Mouse (Mus musculus): ENCODE data around the gene Mrps5. TPM values are rescaled to one million over a fixed set of nuclear protein-coding genes. Genes with fewer than 3 reads are reported as not detected.

Gene Mrps5
- polyA plus RNA-seq, 1 experiment from 2014 or later: 155 TPM

- no peak overlapping the region for H3K27ac ChIP-seq (ENCODE audit: low read depth)
- no peak for DNase-seq (ENCODE audit: low spot score)
- no peak overlapping the region for H3K4me3 ChIP-seq (ENCODE audit: low read depth, low read length)
- H3K36me3 ChIP-seq (ENCODE audit: control insufficient read depth, insufficient read depth, low read length): no peaks in the 10 kb centered on the region
- 43% methylated on average over 5 of the region's 5 CpGs for WGBS
- H3K27me3 ChIP-seq (replicated peaks; ENCODE audit: control insufficient read depth, insufficient read depth, low read length): no peaks in the 10 kb centered on the region
- H3K9me3 ChIP-seq (ENCODE audit: control insufficient read depth, low read length): no peaks in the 10 kb centered on the region
- no peak overlapping the region for H3K4me2 ChIP-seq (ENCODE audit: low read length)
- H3K4me1 ChIP-seq (replicated peaks; ENCODE audit: control insufficient read depth, insufficient read depth, low read length): no peaks in the 10 kb centered on the region
- ATAC-seq (replicated peaks; ENCODE audit: low FRiP score, low TSS enrichment, low read depth): no peak
- no peak overlapping the region for H3K9ac ChIP-seq (ENCODE audit: low read length)
These were observed 35.9 kb upstream of the Mrps5 start for GRCm38 (mm10) chr2:127551078-127551477.

- Histone ChIP-seq H3K36me3 (ENCODE audit: control insufficient read depth, insufficient read depth, low read length) (no peaks in the 10 kb centered on the region), H3K4me2 (ENCODE audit: low read length) (peak overlapping the region; percentile 33), H3K9ac (ENCODE audit: low read length) (no peak overlapping the region), H3K4me1 (replicated peaks; ENCODE audit: control insufficient read depth, insufficient read depth, low read length) (no peaks in the 10 kb centered on the region), H3K27ac (ENCODE audit: low read depth) (no peak overlapping the region), H3K9me3 (ENCODE audit: control insufficient read depth, low read length) (no peaks in the 10 kb centered on the region), H3K4me3 (ENCODE audit: low read depth, low read length) (0 out of 2 replicates have a peak overlapping the region, but pooled peaks have one; percentile 3), H3K27me3 (replicated peaks; ENCODE audit: control insufficient read depth, insufficient read depth, low read length) (no peaks in the 10 kb centered on the region; the same call in 1 of the 2 replicates)
- DNase-seq (ENCODE audit: low spot score) (peak; percentile 94), ATAC-seq (replicated peaks; ENCODE audit: low FRiP score, low TSS enrichment, low read depth) (peak; percentile 97)
- WGBS: 16% methylated on average over 18 of the region's 18 CpGs
These were observed 27.7 kb upstream of the Mrps5 start for GRCm38 (mm10) chr2:127559070-127559966.

GRCm38 (mm10) chr2:127573322-127573721 lies 13.7 kb upstream of the Mrps5 start:
- H3K27me3 ChIP-seq (replicated peaks; ENCODE audit: control insufficient read depth, insufficient read depth, low read length): no peaks in the 10 kb centered on the region
- H3K27ac ChIP-seq (ENCODE audit: low read depth): no peak overlapping the region
- no peak for ATAC-seq (replicated peaks; ENCODE audit: low FRiP score, low TSS enrichment, low read depth)
- no peak for DNase-seq (ENCODE audit: low spot score)
- H3K4me1 ChIP-seq (replicated peaks; ENCODE audit: control insufficient read depth, insufficient read depth, low read length): no peaks in the 10 kb centered on the region
- 67% methylated on average over 1 of the region's 1 CpGs for WGBS
- H3K9ac ChIP-seq (ENCODE audit: low read length): no peak overlapping the region
- 0 out of 2 replicates have a peak, but pooled peaks cover 5% of the 10 kb centered on the region for H3K9me3 ChIP-seq (ENCODE audit: control insufficient read depth, low read length)
- H3K36me3 ChIP-seq (ENCODE audit: control insufficient read depth, insufficient read depth, low read length): peaks cover 23% of the 10 kb centered on the region
- no peak overlapping the region for H3K4me3 ChIP-seq (ENCODE audit: low read depth, low read length)
- H3K4me2 ChIP-seq (ENCODE audit: low read length): no peak overlapping the region

GRCm38 (mm10) chr2:127584436-127584858 lies 2.6 kb upstream of the Mrps5 start:
- WGBS: under 1% methylated on average over 24 of the region's 24 CpGs
- peak; percentile 78 for ATAC-seq (replicated peaks; ENCODE audit: low FRiP score, low TSS enrichment, low read depth)
- Histone ChIP-seq H3K27me3 (replicated peaks; ENCODE audit: control insufficient read depth, insufficient read depth, low read length) (no peaks in the 10 kb centered on the region), H3K4me3 (ENCODE audit: low read depth, low read length) (peak overlapping the region; percentile 69), H3K36me3 (ENCODE audit: control insufficient read depth, insufficient read depth, low read length) (peaks cover 4% of the 10 kb centered on the region; the same call in 1 of the 2 replicates), H3K9ac (ENCODE audit: low read length) (peak overlapping the region; percentile 57), H3K27ac (ENCODE audit: low read depth) (no peak overlapping the region), H3K9me3 (ENCODE audit: control insufficient read depth, low read length) (no peaks in the 10 kb centered on the region), H3K4me2 (ENCODE audit: low read length) (peak overlapping the region; percentile 65), H3K4me1 (replicated peaks; ENCODE audit: control insufficient read depth, insufficient read depth, low read length) (peaks cover 8% of the 10 kb centered on the region)
- DNase-seq (ENCODE audit: low spot score): peak; percentile 90

GRCm38 (mm10) chr2:127587514-127587844 lies 457 bp downstream of the Mrps5 start:
- no peaks in the 10 kb centered on the region for H3K9me3 ChIP-seq (ENCODE audit: control insufficient read depth, low read length)
- peaks cover 8% of the 10 kb centered on the region for H3K4me1 ChIP-seq (replicated peaks; ENCODE audit: control insufficient read depth, insufficient read depth, low read length)
- H3K4me3 ChIP-seq (ENCODE audit: low read depth, low read length): peak overlapping the region; percentile 99
- H3K27ac ChIP-seq (ENCODE audit: low read depth): no peak overlapping the region
- DNase-seq (ENCODE audit: low spot score) (no peak), ATAC-seq (replicated peaks; ENCODE audit: low FRiP score, low TSS enrichment, low read depth) (0 out of 2 replicates have a peak, but pooled peaks have one; percentile 2)
- H3K36me3 ChIP-seq (ENCODE audit: control insufficient read depth, insufficient read depth, low read length): peaks cover 14% of the 10 kb centered on the region
- 0% methylated on average over 22 of the region's 22 CpGs for WGBS
- no peaks in the 10 kb centered on the region for H3K27me3 ChIP-seq (replicated peaks; ENCODE audit: control insufficient read depth, insufficient read depth, low read length)
- peak overlapping the region; percentile 96 for H3K9ac ChIP-seq (ENCODE audit: low read length)
- peak overlapping the region; percentile 75 for H3K4me2 ChIP-seq (ENCODE audit: low read length)

GRCm38 (mm10) chr2:127588897-127589296 lies 1.9 kb downstream of the Mrps5 start:
- no peak overlapping the region for H3K9ac ChIP-seq (ENCODE audit: low read length)
- 90% methylated on average over 9 of the region's 9 CpGs for WGBS
- H3K4me2 ChIP-seq (ENCODE audit: low read length): no peak overlapping the region
- ATAC-seq (replicated peaks; ENCODE audit: low FRiP score, low TSS enrichment, low read depth) (no peak), DNase-seq (ENCODE audit: low spot score) (no peak)
- no peaks in the 10 kb centered on the region for H3K9me3 ChIP-seq (ENCODE audit: control insufficient read depth, low read length)
- peaks cover 8% of the 10 kb centered on the region for H3K4me1 ChIP-seq (replicated peaks; ENCODE audit: control insufficient read depth, insufficient read depth, low read length)
- no peaks in the 10 kb centered on the region for H3K27me3 ChIP-seq (replicated peaks; ENCODE audit: control insufficient read depth, insufficient read depth, low read length)
- no peak overlapping the region for H3K27ac ChIP-seq (ENCODE audit: low read depth)
- H3K36me3 ChIP-seq (ENCODE audit: control insufficient read depth, insufficient read depth, low read length): peaks cover 24% of the 10 kb centered on the region
- no peak overlapping the region for H3K4me3 ChIP-seq (ENCODE audit: low read depth, low read length)

- no peak overlapping the region for H3K4me2 ChIP-seq (ENCODE audit: low read length)
- peaks cover 37% of the 10 kb centered on the region for H3K36me3 ChIP-seq (ENCODE audit: control insufficient read depth, insufficient read depth, low read length)
- H3K9me3 ChIP-seq (ENCODE audit: control insufficient read depth, low read length): no peaks in the 10 kb centered on the region
- H3K4me3 ChIP-seq (ENCODE audit: low read depth, low read length): no peak overlapping the region
- WGBS: 69% methylated on average over 15 of the region's 15 CpGs
- DNase-seq (ENCODE audit: low spot score) (no peak), ATAC-seq (replicated peaks; ENCODE audit: low FRiP score, low TSS enrichment, low read depth) (no peak)
- H3K4me1 ChIP-seq (replicated peaks; ENCODE audit: control insufficient read depth, insufficient read depth, low read length): peaks cover 8% of the 10 kb centered on the region; the same call in 1 of the 2 replicates
- no peak overlapping the region for H3K27ac ChIP-seq (ENCODE audit: low read depth)
- no peaks in the 10 kb centered on the region for H3K27me3 ChIP-seq (replicated peaks; ENCODE audit: control insufficient read depth, insufficient read depth, low read length)
- H3K9ac ChIP-seq (ENCODE audit: low read length): no peak overlapping the region
These were observed 3.2 kb downstream of the Mrps5 start for GRCm38 (mm10) chr2:127590204-127590603.

GRCm38 (mm10) chr2:127590840-127591239 lies 3.8 kb downstream of the Mrps5 start:
- Histone ChIP-seq H3K4me2 (ENCODE audit: low read length) (no peak overlapping the region), H3K4me3 (ENCODE audit: low read depth, low read length) (no peak overlapping the region), H3K27ac (ENCODE audit: low read depth) (no peak overlapping the region), H3K9ac (ENCODE audit: low read length) (no peak overlapping the region), H3K4me1 (replicated peaks; ENCODE audit: control insufficient read depth, insufficient read depth, low read length) (peaks cover 8% of the 10 kb centered on the region; the same call in 1 of the 2 replicates), H3K9me3 (ENCODE audit: control insufficient read depth, low read length) (no peaks in the 10 kb centered on the region), H3K27me3 (replicated peaks; ENCODE audit: control insufficient read depth, insufficient read depth, low read length) (no peaks in the 10 kb centered on the region), H3K36me3 (ENCODE audit: control insufficient read depth, insufficient read depth, low read length) (peaks cover 43% of the 10 kb centered on the region)
- WGBS: 81% methylated on average over 4 of the region's 4 CpGs
- ATAC-seq (replicated peaks; ENCODE audit: low FRiP score, low TSS enrichment, low read depth) (no peak), DNase-seq (ENCODE audit: low spot score) (no peak)
